In genomic region chr12:111914031-111914430, GRCm38 (mm10) we compare ENCODE assay signal across 11 mouse cellular contexts. TPM values are rescaled to one million over a fixed set of nuclear protein-coding genes. Genes with fewer than 3 reads are reported as not detected.
A peak's percentile ranks its signal among the peaks of the same experiment; 100 is the strongest.
DNase-seq lines count a peak whose midpoint lies in the region; ATAC-seq and TF ChIP-seq lines count a peak whose summit lies in the region.
"Had no signal": no experiment of that assay in that cellular context is flagged by ENCODE, and none has a peak within 500 bp of the region (broad histone marks: within the 10 kb centered on the region; RNA-seq: fewer than 3 reads in every experiment).

No protein-coding gene starts in this region.

- ATAC-seq in hindbrain, embryonic 16.5 days: no peak
- ATAC-seq in hindbrain, postnatal 0 days: no peak
- no peak for ATAC-seq in forebrain, embryonic 15.5 days (replicated peaks)

- peak overlapping the region; percentile 21; the same call in 1 of the 2 replicates for H3K27ac ChIP-seq in hindbrain, embryonic 16.5 days (ENCODE audit: low read depth, low read length)
- H3K27ac ChIP-seq in hindbrain, postnatal 0 days: no peak overlapping the region
- peak overlapping the region; percentile 68 for H3K27ac ChIP-seq in limb, embryonic 10.5 days
- no peak overlapping the region for H3K27ac ChIP-seq in forebrain, embryonic 15.5 days (replicated peaks)

- no peak overlapping the region for H3K4me2 ChIP-seq in hindbrain, embryonic 16.5 days (ENCODE audit: low read length)
- no peak overlapping the region for H3K4me2 ChIP-seq in hindbrain, postnatal 0 days (ENCODE audit: low read depth, low read length)
- no peak overlapping the region for H3K4me2 ChIP-seq in forebrain, embryonic 15.5 days (replicated peaks)

- H3K36me3 ChIP-seq in hindbrain, embryonic 16.5 days (ENCODE audit: control insufficient read depth, insufficient read depth, low read length): no peaks in the 10 kb centered on the region
- H3K36me3 ChIP-seq in hindbrain, postnatal 0 days (ENCODE audit: insufficient read depth, low read length): no peaks in the 10 kb centered on the region
- H3K36me3 ChIP-seq in limb, embryonic 10.5 days: no peaks in the 10 kb centered on the region
- no peaks in the 10 kb centered on the region for H3K36me3 ChIP-seq in forebrain, embryonic 15.5 days

- no peak overlapping the region for H3K4me3 ChIP-seq in hindbrain, embryonic 16.5 days (ENCODE audit: low read length)
- H3K4me3 ChIP-seq in hindbrain, postnatal 0 days (ENCODE audit: low read length): no peak overlapping the region
- H3K4me3 ChIP-seq in limb, embryonic 10.5 days: no peak overlapping the region
- H3K4me3 ChIP-seq in forebrain, embryonic 15.5 days: no peak overlapping the region

- TF ChIP-seq CTCF in hindbrain, postnatal 0 days (IDR thresholded peaks at IDR 0.05; ENCODE audit: low read depth): no peak

- no peak for DNase-seq in hindbrain, postnatal 0 days (ENCODE audit: low spot score)
- peak; percentile 53 for DNase-seq in 416B (ENCODE audit: low read depth)
- DNase-seq in CD8-positive naive resting alpha-beta T cell, adult 2 months (ENCODE audit: low read depth in 2 of 2, low spot score in 2 of 2): peak; percentile 40 to 42
- DNase-seq in limb, embryonic 10.5 days (ENCODE audit: low spot score): no peak
- DNase-seq in testis, postnatal 14 days (ENCODE audit: low spot score): no peak
- DNase-seq: adrenal gland, postnatal 14 days; cerebellum, adult 9-11 months; kidney, adult 9 months; right cerebral cortex, adult 18-20 months had no signal

- 0 out of 2 replicates have a peak, but pooled peaks cover 2% of the 10 kb centered on the region for H3K27me3 ChIP-seq in hindbrain, embryonic 16.5 days (replicated peaks; ENCODE audit: control insufficient read depth, insufficient read depth, low read length)
- H3K27me3 ChIP-seq in hindbrain, postnatal 0 days (ENCODE audit: insufficient read depth, low read length): no peaks in the 10 kb centered on the region
- H3K27me3 ChIP-seq in limb, embryonic 10.5 days (ENCODE audit: low read depth, poor library complexity, severe bottlenecking): peaks cover 16% of the 10 kb centered on the region
- H3K27me3 ChIP-seq in forebrain, embryonic 15.5 days: peaks cover 2% of the 10 kb centered on the region; the same call in 1 of the 2 replicates

- H3K9ac ChIP-seq in hindbrain, embryonic 16.5 days (ENCODE audit: low read depth, low read length): no peak overlapping the region
- H3K9ac ChIP-seq in hindbrain, postnatal 0 days (replicated peaks; ENCODE audit: low read length): no peak overlapping the region
- H3K9ac ChIP-seq in forebrain, embryonic 15.5 days (replicated peaks): no peak overlapping the region

- WGBS in hindbrain, embryonic 16.5 days: 51% methylated on average over 3 of the region's 3 CpGs
- 55% methylated on average over 3 of the region's 3 CpGs for WGBS in hindbrain, postnatal 0 days
- WGBS in limb, embryonic 10.5 days: 17% methylated on average over 3 of the region's 3 CpGs
- WGBS in forebrain, embryonic 15.5 days: 33% methylated on average over 3 of the region's 3 CpGs

- no peaks in the 10 kb centered on the region for H3K9me3 ChIP-seq in hindbrain, embryonic 16.5 days (ENCODE audit: control insufficient read depth, low read length)
- no peaks in the 10 kb centered on the region for H3K9me3 ChIP-seq in hindbrain, postnatal 0 days (ENCODE audit: low read length)
- H3K9me3 ChIP-seq in limb, embryonic 10.5 days (replicated peaks): no peaks in the 10 kb centered on the region
- H3K9me3 ChIP-seq in forebrain, embryonic 15.5 days: no peaks in the 10 kb centered on the region

- H3K4me1 ChIP-seq in hindbrain, embryonic 16.5 days (ENCODE audit: control insufficient read depth, insufficient read depth, low read depth, low read length): peaks cover 4% of the 10 kb centered on the region; the same call in 1 of the 2 replicates
- H3K4me1 ChIP-seq in hindbrain, postnatal 0 days (ENCODE audit: insufficient read depth, low read length): no peaks in the 10 kb centered on the region
- H3K4me1 ChIP-seq in limb, embryonic 10.5 days: peaks cover 19% of the 10 kb centered on the region
- no peaks in the 10 kb centered on the region for H3K4me1 ChIP-seq in forebrain, embryonic 15.5 days

RNA-seq across cellular contexts. Expression of gene Ppp1r13b, which starts 6.1 kb away (rescaled TPM):
- polyA plus RNA-seq in hindbrain, embryonic 16.5 days (2015; fragmentation: Nextera tagmentation; extraction: Ambion mirVana): 17.9 and 36.4 TPM in 2 replicates
- total RNA-seq in hindbrain, postnatal 0 days (2014; rRNA removed): 54.5 and 57.4 TPM in 2 replicates
- 31.6 and 36.5 TPM in 2 replicates for polyA plus RNA-seq in hindbrain, postnatal 0 days (2015; fragmentation: Nextera tagmentation; extraction: Ambion mirVana)
- 4.8 and 6.0 TPM in 2 replicates for polyA plus RNA-seq in limb, embryonic 10.5 days (2016; fragmentation: Nextera tagmentation; extraction: Ambion mirVana)
- 21.4 and 22.6 TPM in 2 replicates for polyA plus RNA-seq in forebrain, embryonic 15.5 days (2015; fragmentation: Nextera tagmentation; extraction: Ambion mirVana)

RNA-seq across cellular contexts. Expression of gene Atp5mpl, which starts 52.7 kb away (rescaled TPM):
- polyA plus RNA-seq in hindbrain, embryonic 16.5 days (2015; fragmentation: Nextera tagmentation; extraction: Ambion mirVana): 694 and 757 TPM in 2 replicates
- 225 and 251 TPM in 2 replicates for total RNA-seq in hindbrain, postnatal 0 days (2014; rRNA removed)
- polyA plus RNA-seq in hindbrain, postnatal 0 days (2015; fragmentation: Nextera tagmentation; extraction: Ambion mirVana): 1,023 and 1,032 TPM in 2 replicates
- polyA plus RNA-seq in limb, embryonic 10.5 days (2016; fragmentation: Nextera tagmentation; extraction: Ambion mirVana): 608 and 623 TPM in 2 replicates
- polyA plus RNA-seq in forebrain, embryonic 15.5 days (2015; fragmentation: Nextera tagmentation; extraction: Ambion mirVana): 615 and 675 TPM in 2 replicates

RNA-seq across cellular contexts. Expression of gene Tdrd9, which starts 57.3 kb away (rescaled TPM):
- 0.24 and 0.29 TPM in 2 replicates for polyA plus RNA-seq in hindbrain, embryonic 16.5 days (2015; fragmentation: Nextera tagmentation; extraction: Ambion mirVana)
- total RNA-seq in hindbrain, postnatal 0 days (2014; rRNA removed): 0.07 and 0.68 TPM in 2 replicates
- polyA plus RNA-seq in hindbrain, postnatal 0 days (2015; fragmentation: Nextera tagmentation; extraction: Ambion mirVana): 0.20 and 0.46 TPM in 2 replicates
- 0.65 and 0.69 TPM in 2 replicates for polyA plus RNA-seq in limb, embryonic 10.5 days (2016; fragmentation: Nextera tagmentation; extraction: Ambion mirVana)
- 0.34 and 0.50 TPM in 2 replicates for polyA plus RNA-seq in forebrain, embryonic 15.5 days (2015; fragmentation: Nextera tagmentation; extraction: Ambion mirVana)
- total RNA-seq: adrenal gland, postnatal 14 days had no signal

Comparison
In these comparisons a context has a peak if more than half of its experiments do, and no peak if none do; other contexts are left out.
1. H3K27ac ChIP-seq: peak in hindbrain, embryonic 16.5 days (single experiment) and limb, embryonic 10.5 days (single experiment); none in hindbrain, postnatal 0 days (single experiment) and forebrain, embryonic 15.5 days (single experiment).
2. DNase-seq: peak in 416B (single experiment) and CD8-positive naive resting alpha-beta T cell, adult 2 months (2 of 2); none in hindbrain, postnatal 0 days (single experiment), limb, embryonic 10.5 days (single experiment) and testis, postnatal 14 days (single experiment).